Mouse (Mus musculus): ENCODE data around the gene Bcl2.

DNA sequence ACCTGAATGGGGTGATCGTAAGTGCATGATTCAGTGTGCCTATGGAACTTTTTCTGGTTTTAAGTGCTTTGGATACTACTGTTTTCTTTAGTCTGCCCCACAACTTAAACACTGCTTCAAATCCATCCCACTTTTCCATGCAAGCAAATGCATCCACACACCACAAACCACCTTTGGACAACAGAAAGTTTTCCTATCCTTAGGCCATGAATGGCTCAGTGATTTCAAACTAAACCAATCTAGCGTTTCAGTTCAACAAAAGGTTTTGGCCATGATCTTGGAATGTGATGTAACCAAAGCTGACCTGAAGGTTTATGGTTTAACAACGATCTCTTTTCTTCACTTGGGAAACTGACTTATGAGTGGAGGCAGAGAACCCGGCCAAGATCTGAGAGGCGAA, 51.6 kb downstream of the Bcl2 start:
- no peak for TF ChIP-seq POLR2A (IDR thresholded peaks at IDR 0.05; ENCODE audit: extremely low read depth, insufficient read depth, low read length)
- TF ChIP-seq CTCF (IDR thresholded peaks at IDR 0.05; ENCODE audit: extremely low read depth, insufficient read depth, low read length): no peak
